8 mouse cellular contexts compared by ENCODE assay signal in the genomic region with DNA sequence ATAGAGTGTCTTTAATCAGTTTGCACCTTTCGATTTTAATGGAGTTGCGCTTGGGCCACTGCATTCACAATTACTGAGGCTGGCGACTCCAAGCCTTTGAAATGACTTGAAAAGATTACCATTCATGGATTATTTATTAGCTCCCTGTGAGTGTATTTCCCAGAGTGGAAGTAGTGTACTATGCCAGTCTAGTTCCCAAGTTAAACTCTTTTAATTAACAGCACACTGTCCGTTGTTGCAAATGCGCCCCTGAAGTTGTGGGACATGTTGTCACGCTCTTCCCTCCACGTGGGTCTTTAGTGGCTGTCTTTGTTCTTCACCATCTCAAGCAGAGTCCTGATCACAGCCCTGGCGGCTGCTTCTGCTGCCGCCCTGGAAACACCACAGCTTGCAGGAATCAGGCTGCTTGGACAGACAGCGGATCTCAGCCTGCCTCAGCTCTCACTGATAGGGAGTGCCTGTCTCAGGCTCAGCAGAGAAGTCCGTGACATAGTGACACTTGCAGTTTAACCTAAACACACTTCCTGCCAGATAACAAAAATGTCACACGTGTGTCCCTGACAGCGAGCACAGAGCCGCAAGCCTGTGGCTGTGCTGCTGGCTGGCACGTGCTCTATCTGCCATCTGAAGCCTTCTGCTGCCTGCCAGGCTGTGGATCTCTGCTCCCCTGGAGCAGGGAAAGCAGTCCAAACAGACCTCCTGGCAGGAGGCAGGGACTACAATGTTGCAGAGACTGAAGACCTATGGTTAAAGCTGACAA.
DNase-seq lines count a peak whose midpoint lies in the region; ATAC-seq lines count a peak whose summit lies in the region.

No protein-coding gene starts in this region.

- peak overlapping the region; percentile 69 for H3K27ac ChIP-seq in kidney, embryonic 15.5 days
- no peak overlapping the region for H3K27ac ChIP-seq in liver, embryonic 13.5 days
- H3K27ac ChIP-seq in neural tube, embryonic 14.5 days (ENCODE audit: low read depth, low read length) = peak overlapping the region; percentile 62

- H3K4me1 ChIP-seq in kidney, embryonic 15.5 days = peaks cover 30% of the 10 kb centered on the region
- peaks cover 6% of the 10 kb centered on the region for H3K4me1 ChIP-seq in liver, embryonic 13.5 days (replicated peaks)
- H3K4me1 ChIP-seq in neural tube, embryonic 14.5 days (ENCODE audit: control insufficient read depth, insufficient read depth, low read length) = peaks cover 7% of the 10 kb centered on the region; the same call in 1 of the 2 replicates

- peaks cover 23% of the 10 kb centered on the region for H3K27me3 ChIP-seq in kidney, embryonic 15.5 days
- H3K27me3 ChIP-seq in liver, embryonic 13.5 days = peaks cover 23% of the 10 kb centered on the region
- no peaks in the 10 kb centered on the region for H3K27me3 ChIP-seq in neural tube, embryonic 14.5 days (ENCODE audit: control insufficient read depth, insufficient read depth, low read length)

- H3K9me3 ChIP-seq in kidney, embryonic 15.5 days (replicated peaks) = no peaks in the 10 kb centered on the region
- H3K9me3 ChIP-seq in liver, embryonic 13.5 days (replicated peaks) = no peaks in the 10 kb centered on the region
- H3K9me3 ChIP-seq in neural tube, embryonic 14.5 days (ENCODE audit: control insufficient read depth, low read length) = no peaks in the 10 kb centered on the region

- H3K4me2 ChIP-seq in kidney, embryonic 15.5 days = peak overlapping the region; percentile 56
- H3K4me2 ChIP-seq in liver, embryonic 13.5 days = 0 out of 2 replicates have a peak overlapping the region, but pooled peaks have one; percentile 12
- H3K4me2 ChIP-seq in neural tube, embryonic 14.5 days (ENCODE audit: low read depth, low read length) = peak overlapping the region; percentile 43

- peak overlapping the region; percentile 21 for H3K4me3 ChIP-seq in kidney, embryonic 15.5 days (replicated peaks)
- H3K4me3 ChIP-seq in liver, embryonic 13.5 days (replicated peaks) = no peak overlapping the region
- H3K4me3 ChIP-seq in neural tube, embryonic 14.5 days (ENCODE audit: low read depth, low read length) = no peak overlapping the region

- peak overlapping the region; percentile 24 for H3K9ac ChIP-seq in kidney, embryonic 15.5 days
- no peak overlapping the region for H3K9ac ChIP-seq in liver, embryonic 13.5 days
- 0 out of 2 replicates have a peak overlapping the region, but pooled peaks have one; percentile 32 for H3K9ac ChIP-seq in neural tube, embryonic 14.5 days (replicated peaks; ENCODE audit: low read depth, low read length)

- peak; percentile 77; the same call in 1 of the 2 replicates for ATAC-seq in kidney, embryonic 15.5 days (replicated peaks; ENCODE audit: low FRiP score)
- ATAC-seq in liver, embryonic 13.5 days (ENCODE audit: low read depth) = 0 out of 2 replicates have a peak, but pooled peaks have one; percentile 45
- peak; percentile 80; the same call in 1 of the 2 replicates for ATAC-seq in neural tube, embryonic 14.5 days (ENCODE audit: low read depth)

- DNase-seq in heart, adult 18-20 months = peak; percentile 30 to 38
- no peak for DNase-seq in heart, adult 9 months (ENCODE audit: low spot score in 2 of 2)
- peak; percentile 66 for DNase-seq in cerebellum, adult 8-10 months
- peak; percentile 33 to 42 for DNase-seq in frontal cortex, postnatal 36 days (ENCODE audit: low spot score in 2 of 2)
- no peak for DNase-seq in liver, embryonic 13.5 days
- no peak for DNase-seq in urinary bladder, postnatal 25 days (ENCODE audit: low spot score)

- no peaks in the 10 kb centered on the region for H3K36me3 ChIP-seq in kidney, embryonic 15.5 days
- no peaks in the 10 kb centered on the region for H3K36me3 ChIP-seq in liver, embryonic 13.5 days
- no peaks in the 10 kb centered on the region for H3K36me3 ChIP-seq in neural tube, embryonic 14.5 days (ENCODE audit: control insufficient read depth, insufficient read depth, low read length)

- WGBS in kidney, embryonic 15.5 days = 11% methylated on average over 15 of the region's 15 CpGs
- WGBS in liver, embryonic 13.5 days (ENCODE audit: insufficient replicate concordance) = 10% methylated on average over 15 of the region's 15 CpGs
- WGBS in neural tube, embryonic 14.5 days = 3% methylated on average over 15 of the region's 15 CpGs

Comparison
In these comparisons a context has a peak if more than half of its experiments do, and no peak if none do; other contexts are left out.
1. DNase-seq: peak in heart, adult 18-20 months (2 of 2), cerebellum, adult 8-10 months (single experiment) and frontal cortex, postnatal 36 days (2 of 2); none in heart, adult 9 months (0 of 2), liver, embryonic 13.5 days (single experiment) and urinary bladder, postnatal 25 days (single experiment).
2. Peak in every context shown above with its lines, with median percentiles within 50 percentile points of each other: ATAC-seq and H3K4me2 ChIP-seq.